Mouse (Mus musculus) heart, embryonic 13.5 days (tissue): Measurements from ENCODE around the gene Cbr2. TPM values are rescaled to one million over a fixed set of nuclear protein-coding genes. Genes with fewer than 3 reads are reported as not detected.
A peak's percentile ranks its signal among the peaks of the same experiment; 100 is the strongest.

ENCODE experiments used
- ATAC-seq: fragments of 200-750 bp; cut with Nextera tagmentation; 2 replicates; pipeline ENCODE4 v1.8.0; 2017; ENCODE audit warnings: moderate TSS enrichment; ENCODE audit not compliant: insufficient number of reproducible peaks, low FRiP score, low TSS enrichment; ENCODE audit errors: extremely low read depth
- H3K27ac ChIP-seq: fragments of 300-500 bp; sonication (generic); replicated peaks from 2 replicates; pipeline ENCODE4 v1.5.1; 2015; ENCODE audit warnings: moderate library complexity, mild to moderate bottlenecking, inconsistent platforms
- H3K27me3 ChIP-seq: fragments of 300-500 bp; sonication (generic); replicated peaks from 2 replicates; pipeline ENCODE4 v1.6.1; 2015; ENCODE audit warnings: mild to moderate bottlenecking, inconsistent platforms
- H3K36me3 ChIP-seq: fragments of 300-500 bp; sonication (generic); 2 replicates; pipeline ENCODE4 v1.6.1; 2015; ENCODE audit warnings: mild to moderate bottlenecking, inconsistent platforms
- H3K4me1 ChIP-seq: fragments of 300-500 bp; sonication (generic); 2 replicates; pipeline ENCODE4 v1.6.1; 2015; ENCODE audit warnings: inconsistent platforms
- H3K4me2 ChIP-seq: fragments of 300-500 bp; sonication (generic); 2 replicates; pipeline ENCODE4 v1.6.1; 2015; ENCODE audit warnings: inconsistent platforms, mild to moderate bottlenecking, moderate library complexity
- H3K4me3 ChIP-seq: fragments of 300-500 bp; sonication (generic); 2 replicates; pipeline ENCODE4 v1.5.1; 2015; ENCODE audit warnings: moderate library complexity, mild to moderate bottlenecking, inconsistent platforms
- H3K9ac ChIP-seq: fragments of 300-500 bp; sonication (generic); 2 replicates; pipeline ENCODE4 v1.6.1; 2015; ENCODE audit warnings: inconsistent platforms, mild to moderate bottlenecking, moderate library complexity
- H3K9me3 ChIP-seq: fragments of 300-500 bp; sonication (generic); 2 replicates; pipeline ENCODE4 v1.6.1; 2016; ENCODE audit warnings: inconsistent platforms
- WGBS: fragments of 180-500 bp; shearing (Covaris S2); methylation state at CpG from one replicate; pipeline ENCODE4 v1.1.7; 2015; ENCODE audit warnings: mixed read lengths; 5-methylcytosine and 5-hydroxymethylcytosine counted together
- polyA plus RNA-seq: library from polyadenylated mRNA; unstranded; fragments of >200 nt; fragmentation: Nextera tagmentation; extraction: Ambion mirVana; gene quantifications from 2 replicates; pipeline ENCODE4 v1.2.1, GENCODE M21; 2015

Cbr2 gene
- polyA plus RNA-seq, 1 experiment from 2014 or later: 3.8 TPM

DNA sequence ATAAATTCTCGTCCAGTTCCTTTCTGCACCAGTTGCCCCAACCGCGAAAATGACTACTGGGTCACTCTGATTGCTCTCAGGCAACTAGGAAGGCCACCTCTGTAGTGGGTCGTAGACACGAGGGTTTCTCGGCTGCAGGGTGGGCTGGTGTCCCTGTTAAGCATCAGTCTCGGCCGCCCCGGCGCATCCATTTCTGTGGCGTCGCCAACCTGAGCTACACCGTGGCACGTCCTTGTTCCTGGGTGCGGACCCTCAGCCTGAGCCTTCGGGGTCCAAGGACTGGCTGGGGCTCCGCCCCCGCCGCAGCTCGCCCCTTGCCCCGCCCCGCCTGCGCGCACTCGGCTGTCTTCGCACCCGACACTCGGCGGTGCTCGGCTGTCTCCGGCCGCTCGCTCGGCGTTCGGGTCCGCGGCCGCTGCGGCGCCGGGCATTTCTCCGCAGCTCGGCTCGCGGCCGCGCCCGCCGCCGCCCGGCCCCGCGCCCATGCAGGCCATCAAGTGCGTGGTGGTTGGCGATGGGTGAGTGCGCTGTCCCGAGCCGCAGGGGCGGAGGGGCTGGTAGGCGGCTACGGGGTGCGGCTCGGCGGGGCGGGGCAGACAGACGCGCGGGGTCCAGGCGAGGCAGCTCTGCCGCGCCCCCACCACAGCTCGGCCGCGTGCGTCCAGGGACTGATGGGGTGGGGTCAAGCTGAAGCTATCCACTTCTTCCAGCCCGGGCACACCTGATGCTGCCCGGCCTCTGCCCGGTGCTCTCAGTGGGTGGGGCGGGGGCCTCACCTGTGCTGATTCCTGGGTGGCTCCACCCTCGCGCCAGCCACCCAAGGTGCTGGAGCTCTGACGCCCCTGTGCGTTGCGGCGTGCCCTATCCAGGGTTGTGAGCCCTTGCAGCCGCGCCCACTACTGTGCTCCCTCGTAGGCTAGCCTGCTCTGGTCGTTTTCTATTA is 10.5 kb downstream of the Cbr2 start, which contains the start of gene Rac3:
Rac3 (plus strand) TSS at position 347 of the 943 bp plus-strand sequence.
- no peak within 1 kb of the TSS for H3K27ac ChIP-seq
- H3K9me3 ChIP-seq: no peaks in the 10 kb centered on the region
- peak within 1 kb of the TSS; percentile 59 for H3K4me3 ChIP-seq
- peaks cover 57% of the 10 kb centered on the region for H3K27me3 ChIP-seq
- peak within 1 kb of the TSS; percentile 92 for H3K4me2 ChIP-seq
- under 1% methylated on average over 89 of the region's 90 CpGs for WGBS
- H3K9ac ChIP-seq: peak within 1 kb of the TSS; percentile 91
- H3K4me1 ChIP-seq: peaks cover 22% of the 10 kb centered on the region
- peak; percentile 52; the same call in 1 of the 2 replicates for ATAC-seq
- H3K36me3 ChIP-seq: peaks cover 35% of the 10 kb centered on the region

DNA sequence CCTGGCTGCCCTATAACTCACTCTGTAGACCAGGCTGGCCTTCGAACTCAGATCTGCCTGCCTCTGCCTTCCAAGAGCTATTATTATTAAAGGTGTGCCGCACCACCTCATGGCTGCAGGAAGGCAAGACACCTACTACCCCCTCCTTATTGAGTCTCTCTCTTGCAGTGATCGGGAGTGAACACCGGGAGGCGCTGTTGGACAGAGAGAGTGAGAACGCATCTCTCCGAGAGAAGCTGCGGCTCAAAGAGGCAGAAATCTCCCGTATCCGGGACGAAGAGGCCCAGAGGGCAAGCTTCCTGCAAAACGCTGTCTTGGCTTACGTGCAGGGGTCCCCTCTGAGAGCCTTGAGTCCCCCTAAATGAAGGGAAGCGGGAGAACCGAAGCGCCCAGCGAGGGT is 11.5 kb downstream of the Cbr2 start:
- Histone ChIP-seq H3K27me3 (peaks cover 48% of the 10 kb centered on the region), H3K4me2 (peak overlapping the region; percentile 92), H3K27ac (no peak overlapping the region), H3K4me1 (peaks cover 19% of the 10 kb centered on the region), H3K9me3 (no peaks in the 10 kb centered on the region), H3K4me3 (peak overlapping the region; percentile 59), H3K9ac (peak overlapping the region; percentile 91), H3K36me3 (peaks cover 41% of the 10 kb centered on the region)
- 12% methylated on average over 17 of the region's 17 CpGs for WGBS
- ATAC-seq: no peak

DNA sequence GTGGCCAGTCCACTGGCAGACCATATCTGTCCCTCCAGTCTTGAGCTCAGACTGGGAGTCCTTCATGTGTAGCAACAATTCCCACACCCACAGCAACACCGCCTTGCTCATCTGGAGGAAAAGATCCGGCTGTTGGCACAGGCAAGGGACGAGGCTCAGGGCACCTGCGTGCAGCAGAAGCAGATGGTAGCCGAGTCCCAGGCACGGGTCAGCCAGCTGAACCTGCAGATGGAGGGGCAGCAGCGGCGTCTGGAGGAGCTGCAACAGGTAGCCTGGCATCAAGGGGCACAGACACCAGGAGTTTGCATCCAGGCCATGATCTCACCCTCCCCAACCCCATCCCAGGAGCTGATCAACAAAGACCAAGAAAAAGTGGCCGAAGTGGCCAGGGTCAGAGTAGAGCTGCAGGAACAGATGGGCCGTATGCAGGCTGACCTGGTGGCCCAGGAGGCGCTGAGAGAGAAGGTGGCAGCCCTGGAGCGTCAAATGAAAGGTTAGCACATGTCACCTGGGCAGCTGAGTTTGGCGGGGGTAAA is 12.0 kb downstream of the Cbr2 start:
- no peak overlapping the region for H3K9ac ChIP-seq
- H3K27me3 ChIP-seq: peaks cover 43% of the 10 kb centered on the region
- H3K36me3 ChIP-seq: peaks cover 46% of the 10 kb centered on the region
- peaks cover 22% of the 10 kb centered on the region for H3K4me1 ChIP-seq
- H3K9me3 ChIP-seq: no peaks in the 10 kb centered on the region
- no peak overlapping the region for H3K4me2 ChIP-seq
- ATAC-seq: no peak
- no peak overlapping the region for H3K27ac ChIP-seq
- no peak overlapping the region for H3K4me3 ChIP-seq
- 88% methylated on average over 13 of the region's 13 CpGs for WGBS

DNA sequence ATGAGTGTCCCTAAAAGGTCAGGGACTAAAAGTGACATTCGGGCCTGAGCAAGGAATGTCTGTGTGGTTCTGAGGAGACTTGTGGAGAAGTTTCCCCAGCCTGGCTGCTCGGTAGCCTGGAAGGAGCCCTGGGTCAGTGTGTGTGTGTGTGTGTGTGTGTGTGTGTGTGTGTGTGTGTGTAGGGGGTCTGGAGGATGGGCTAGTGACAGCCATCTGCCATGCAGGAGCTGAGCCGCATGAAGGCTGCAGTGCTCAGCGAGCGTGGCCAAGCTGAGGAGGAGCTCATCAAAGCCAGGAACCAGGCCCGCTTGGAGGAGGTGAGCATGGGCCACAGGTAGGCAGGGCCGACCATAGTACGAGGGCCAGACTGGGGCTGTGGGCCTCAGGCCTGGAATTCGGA is 12.7 kb downstream of the Cbr2 start:
- no peak overlapping the region for H3K27ac ChIP-seq
- peaks cover 29% of the 10 kb centered on the region for H3K4me1 ChIP-seq
- 84% methylated on average over 9 of the region's 9 CpGs for WGBS
- no peaks in the 10 kb centered on the region for H3K9me3 ChIP-seq
- ATAC-seq: no peak
- H3K4me3 ChIP-seq: no peak overlapping the region
- peaks cover 46% of the 10 kb centered on the region for H3K36me3 ChIP-seq
- peaks cover 42% of the 10 kb centered on the region for H3K27me3 ChIP-seq
- no peak overlapping the region for H3K9ac ChIP-seq
- H3K4me2 ChIP-seq: no peak overlapping the region

DNA sequence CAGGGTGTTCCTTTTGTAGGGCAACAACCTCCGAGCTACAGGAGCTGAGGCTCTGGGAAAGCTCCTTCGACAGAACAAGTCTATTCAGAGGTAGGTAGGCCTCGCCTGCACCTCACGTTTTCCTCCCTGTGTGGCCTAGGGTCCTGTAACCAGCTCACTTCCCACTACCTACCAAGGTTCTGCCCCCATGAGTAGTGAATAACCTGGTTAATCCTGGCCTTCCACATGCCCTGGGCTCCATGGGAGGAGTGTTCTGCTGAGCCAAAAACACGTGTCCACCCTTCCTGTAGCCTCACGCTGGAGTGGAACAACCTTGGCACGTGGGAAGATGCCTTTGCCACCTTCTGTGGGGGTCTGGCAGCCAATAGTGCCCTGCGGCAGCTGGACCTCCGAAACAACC is 16.8 kb downstream of the Cbr2 start:
- Histone ChIP-seq H3K4me3 (no peak overlapping the region; the same call in 1 of the 2 replicates), H3K4me1 (peaks cover 20% of the 10 kb centered on the region), H3K4me2 (peak overlapping the region; percentile 89), H3K9me3 (no peaks in the 10 kb centered on the region), H3K9ac (peak overlapping the region; percentile 86), H3K27ac (no peak overlapping the region), H3K36me3 (peaks cover 61% of the 10 kb centered on the region), H3K27me3 (peaks cover 5% of the 10 kb centered on the region; the same call in 1 of the 2 replicates)
- no peak for ATAC-seq
- WGBS: 84% methylated on average over 9 of the region's 9 CpGs

DNA sequence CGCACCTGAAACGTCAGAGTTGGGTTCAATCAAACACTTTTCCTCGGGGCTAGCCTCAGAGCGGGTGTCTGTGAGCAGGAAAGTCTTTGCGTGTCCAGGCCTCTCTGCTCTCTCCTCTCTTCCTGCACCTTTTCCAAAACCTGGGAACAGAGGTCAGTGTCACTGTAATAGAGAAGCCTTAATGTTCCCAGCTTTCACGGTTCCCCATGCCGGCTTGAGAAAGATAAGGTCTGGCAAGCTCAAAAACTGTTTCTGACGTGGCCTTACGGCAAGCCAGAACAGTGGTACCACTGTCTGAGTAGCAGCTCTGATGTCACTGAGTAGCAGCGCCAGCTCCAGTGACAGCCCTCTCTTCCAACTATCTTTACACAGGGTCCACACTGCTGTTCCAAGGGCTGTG is 17.4 kb downstream of the Cbr2 start:
- peaks cover 61% of the 10 kb centered on the region for H3K36me3 ChIP-seq

DNA sequence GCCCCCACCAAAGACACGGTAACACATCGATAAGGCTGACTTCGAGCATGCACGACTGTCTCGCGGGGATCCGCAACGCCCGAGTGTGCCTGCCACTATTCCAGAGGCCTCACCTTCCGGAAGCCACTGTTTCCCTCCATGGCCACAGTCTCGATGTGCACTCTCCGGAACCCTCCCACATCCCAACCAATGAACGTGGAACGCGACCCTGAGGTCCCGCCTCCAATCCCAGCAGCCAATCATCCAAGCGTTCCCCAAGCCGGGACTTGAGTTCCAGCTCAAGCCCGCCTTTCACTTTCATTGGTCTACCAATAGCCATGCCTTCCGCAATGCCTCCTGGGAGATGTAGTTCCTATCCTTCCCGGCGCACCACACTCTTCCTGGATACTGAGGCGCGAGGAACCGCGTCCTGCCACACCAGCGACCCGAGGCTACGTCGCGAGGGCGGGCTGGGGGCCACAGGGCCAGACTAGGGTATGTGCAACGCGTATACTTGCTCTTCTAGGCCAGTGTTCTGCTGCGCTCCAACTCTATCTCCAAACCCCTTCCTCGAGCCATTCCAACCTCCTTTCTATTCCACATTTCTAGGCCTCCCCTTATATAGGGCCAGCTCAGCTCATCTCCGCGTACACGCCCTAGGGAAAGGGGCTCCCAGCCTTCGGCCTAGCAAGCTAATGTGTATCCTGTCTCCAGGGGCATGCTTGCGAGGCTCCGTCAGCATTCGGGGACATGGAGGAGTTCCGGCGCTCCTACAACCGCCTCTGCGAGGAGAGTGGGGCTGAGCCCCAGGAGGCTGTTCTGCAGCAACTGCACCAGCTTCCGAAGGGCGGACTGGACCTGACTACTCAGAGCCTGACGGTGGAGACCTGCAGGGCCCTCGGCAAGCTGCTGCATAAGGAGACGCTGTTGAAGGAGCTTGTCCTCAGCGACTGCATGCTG is 18.1 kb downstream of the Cbr2 start, which contains the start of the genes Cenpx and Lrrc45:
Cenpx (minus strand) TSS at position 159 of the 939 bp plus-strand sequence.
Lrrc45 (plus strand) TSS at position 346 of the 939 bp plus-strand sequence.
- Histone ChIP-seq H3K9ac (peak within 1 kb of the TSS; percentile 86), H3K4me3 (peak within 1 kb of the TSS; percentile 69), H3K36me3 (peaks cover 61% of the 10 kb centered on the region), H3K4me2 (peak within 1 kb of the TSS; percentile 89), H3K27me3 (no peaks in the 10 kb centered on the region), H3K27ac (peak within 1 kb of the TSS; percentile 76), H3K9me3 (no peaks in the 10 kb centered on the region), H3K4me1 (peaks cover 20% of the 10 kb centered on the region)
- peak; percentile 91 for ATAC-seq
- WGBS: 3% methylated on average over 53 of the region's 53 CpGs

More for the DNA sequence above, 17.4 kb downstream of the Cbr2 start:
- H3K27me3 ChIP-seq: no peaks in the 10 kb centered on the region
- WGBS: 42% methylated on average over 10 of the region's 10 CpGs
- H3K9me3 ChIP-seq: no peaks in the 10 kb centered on the region
- peaks cover 20% of the 10 kb centered on the region for H3K4me1 ChIP-seq
- peak overlapping the region; percentile 69 for H3K4me3 ChIP-seq
- H3K4me2 ChIP-seq: peak overlapping the region; percentile 89
- peak overlapping the region; percentile 86 for H3K9ac ChIP-seq
- no peak for ATAC-seq
- H3K27ac ChIP-seq: peak overlapping the region; percentile 50; the same call in 1 of the 2 replicates

DNA sequence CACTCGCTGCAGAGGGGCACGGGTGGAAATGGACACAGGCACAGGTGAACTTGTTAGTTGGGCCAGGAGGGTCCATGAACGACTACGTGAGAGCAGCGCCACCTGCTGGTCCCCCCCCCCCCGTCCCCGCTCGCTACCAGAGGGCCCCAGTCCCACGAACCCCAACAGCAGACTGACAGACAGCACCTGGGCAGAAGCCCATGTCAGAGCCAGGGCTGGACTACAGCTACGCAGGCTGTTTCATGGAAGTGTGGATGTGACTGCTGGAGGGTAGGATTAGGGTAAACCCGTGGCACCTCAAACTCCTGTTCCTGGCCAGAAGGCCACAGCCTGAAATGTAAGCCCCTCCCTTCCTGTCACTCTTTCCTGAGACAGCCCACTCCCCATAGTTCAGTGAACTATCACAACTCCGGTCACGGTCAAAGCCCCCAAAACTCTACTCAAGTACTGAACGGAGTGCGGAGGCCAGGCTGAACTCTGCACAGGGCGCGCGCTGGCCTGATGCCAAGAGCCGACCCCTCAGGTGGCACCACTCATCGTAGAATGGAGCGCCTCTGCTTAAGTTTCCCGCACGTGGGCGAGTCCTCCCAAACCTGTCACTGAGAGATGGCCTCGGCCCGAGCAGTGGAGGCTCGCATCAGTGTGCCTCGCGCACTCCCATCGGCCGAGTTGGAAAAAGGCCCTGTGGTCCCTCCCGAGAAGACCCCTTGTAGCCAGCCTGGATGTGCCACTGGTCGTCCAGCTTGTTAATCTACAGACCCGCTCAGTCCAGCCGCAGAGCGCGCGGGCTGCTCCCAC is 18.9 kb downstream of the Cbr2 start:
- peak overlapping the region; percentile 86 for H3K9ac ChIP-seq
- peak overlapping the region; percentile 69 for H3K4me3 ChIP-seq
- H3K27me3 ChIP-seq: no peaks in the 10 kb centered on the region
- peaks cover 21% of the 10 kb centered on the region for H3K4me1 ChIP-seq
- peak overlapping the region; percentile 89 for H3K4me2 ChIP-seq
- under 1% methylated on average over 38 of the region's 38 CpGs for WGBS
- peak overlapping the region; percentile 76 for H3K27ac ChIP-seq
- ATAC-seq: peak; percentile 16; the same call in 1 of the 2 replicates
- H3K9me3 ChIP-seq: no peaks in the 10 kb centered on the region
- H3K36me3 ChIP-seq: peaks cover 57% of the 10 kb centered on the region

DNA sequence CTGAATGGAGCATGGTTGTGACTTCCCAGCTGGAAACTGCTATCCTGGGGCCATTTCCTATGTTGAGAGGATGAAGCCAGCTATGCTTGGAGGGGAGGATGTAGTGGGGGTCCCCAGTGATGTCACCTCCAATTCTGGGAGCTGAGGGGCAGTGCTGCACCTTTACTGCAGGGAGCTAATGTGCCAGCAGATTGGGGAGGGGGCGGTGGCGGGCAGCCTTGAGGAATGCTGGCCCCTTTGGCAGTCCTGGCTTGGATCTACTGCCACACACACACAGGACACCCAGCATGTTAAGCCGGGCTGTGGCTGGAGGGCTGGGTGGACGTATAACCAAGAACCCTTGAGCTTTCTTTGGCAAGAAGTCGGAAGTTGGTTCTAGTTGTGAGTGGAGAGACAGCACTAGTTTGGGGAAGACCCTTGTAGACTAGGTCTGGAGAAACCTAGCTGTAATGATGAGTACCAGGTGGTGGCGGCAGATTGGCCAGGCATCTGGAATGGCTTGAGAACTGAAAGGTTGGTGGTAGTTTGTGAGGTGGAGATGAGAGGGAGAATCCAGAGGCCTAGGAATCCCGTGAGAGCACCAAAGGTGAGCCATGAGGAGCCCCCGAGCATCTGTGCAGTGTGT is 19.8 kb downstream of the Cbr2 start:
- WGBS: 63% methylated on average over 8 of the region's 8 CpGs
- ATAC-seq: no peak
- Histone ChIP-seq H3K27ac (no peak overlapping the region), H3K9ac (peak overlapping the region; percentile 86), H3K4me3 (0 out of 2 replicates have a peak overlapping the region, but pooled peaks have one; percentile 69), H3K36me3 (peaks cover 48% of the 10 kb centered on the region), H3K9me3 (no peaks in the 10 kb centered on the region), H3K27me3 (no peaks in the 10 kb centered on the region), H3K4me2 (peak overlapping the region; percentile 89), H3K4me1 (peaks cover 29% of the 10 kb centered on the region)

DNA sequence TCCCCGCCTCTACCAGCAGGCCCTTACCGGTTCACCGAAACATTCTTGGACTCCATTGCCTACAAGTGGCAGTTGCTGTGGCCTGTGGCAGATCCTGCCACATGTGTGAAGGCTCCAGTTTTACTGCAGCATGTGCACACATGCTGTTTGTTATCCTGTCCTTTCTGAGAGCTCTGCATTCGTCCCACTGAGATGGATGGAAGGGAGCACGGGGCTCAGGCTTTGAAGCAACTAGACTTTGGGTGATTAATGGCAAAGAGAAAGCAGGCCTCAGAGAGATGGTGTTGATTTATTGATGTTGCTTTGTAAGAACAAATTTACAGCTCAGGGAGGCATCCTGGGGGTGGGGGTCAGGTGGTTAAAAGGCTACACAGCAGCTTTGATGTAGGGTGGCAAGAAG is 21.2 kb downstream of the Cbr2 start:
- H3K27ac ChIP-seq: no peak overlapping the region
- no peak overlapping the region for H3K9ac ChIP-seq
- H3K9me3 ChIP-seq: no peaks in the 10 kb centered on the region
- no peaks in the 10 kb centered on the region for H3K27me3 ChIP-seq
- no peak overlapping the region for H3K4me2 ChIP-seq
- no peak for ATAC-seq
- H3K4me1 ChIP-seq: peaks cover 44% of the 10 kb centered on the region
- WGBS: 71% methylated on average over 5 of the region's 5 CpGs
- no peak overlapping the region for H3K4me3 ChIP-seq
- H3K36me3 ChIP-seq: peaks cover 39% of the 10 kb centered on the region
